Mouse (Mus musculus) G1E (cell line): ENCODE results near the gene Clcn3.

Experiments
- CTCF ChIP-seq: IDR thresholded peaks from 2 replicates; pipeline ENCODE4 v1.5.1; 2012; ENCODE audit warnings: low read depth, low read length, inconsistent platforms, mixed read lengths
- GATA1 ChIP-seq: IDR thresholded peaks from 2 replicates; pipeline ENCODE4 v1.6.1; 2012; ENCODE audit warnings: borderline replicate concordance, low read length, inconsistent platforms, mixed read lengths

- TF ChIP-seq CTCF = no peak
- no peak for TF ChIP-seq GATA1
These were observed 11.3 kb downstream of the Clcn3 start for GRCm38 (mm10) chr8:60971808-60972207.
